Mouse (Mus musculus) embryo, embryonic 9.5 days (tissue): ENCODE measurements at regions not wholly inside any gene's neighbourhood (a gene's known extent, or its start where the extent isn't known, plus 50 kb on each side); places are given as distances from the start of the nearest gene placed in this dataset.

ENCODE experiments used
- DNase-seq: peaks from one replicate; pipeline ENCODE4 v3.0.0-alpha.2; 2017; ENCODE audit errors: extremely low spot score

GRCm38 (mm10) chr15:62345893-62346292 lies 1423.1 kb upstream of the A1bg start:
- no peak for DNase-seq

DNA sequence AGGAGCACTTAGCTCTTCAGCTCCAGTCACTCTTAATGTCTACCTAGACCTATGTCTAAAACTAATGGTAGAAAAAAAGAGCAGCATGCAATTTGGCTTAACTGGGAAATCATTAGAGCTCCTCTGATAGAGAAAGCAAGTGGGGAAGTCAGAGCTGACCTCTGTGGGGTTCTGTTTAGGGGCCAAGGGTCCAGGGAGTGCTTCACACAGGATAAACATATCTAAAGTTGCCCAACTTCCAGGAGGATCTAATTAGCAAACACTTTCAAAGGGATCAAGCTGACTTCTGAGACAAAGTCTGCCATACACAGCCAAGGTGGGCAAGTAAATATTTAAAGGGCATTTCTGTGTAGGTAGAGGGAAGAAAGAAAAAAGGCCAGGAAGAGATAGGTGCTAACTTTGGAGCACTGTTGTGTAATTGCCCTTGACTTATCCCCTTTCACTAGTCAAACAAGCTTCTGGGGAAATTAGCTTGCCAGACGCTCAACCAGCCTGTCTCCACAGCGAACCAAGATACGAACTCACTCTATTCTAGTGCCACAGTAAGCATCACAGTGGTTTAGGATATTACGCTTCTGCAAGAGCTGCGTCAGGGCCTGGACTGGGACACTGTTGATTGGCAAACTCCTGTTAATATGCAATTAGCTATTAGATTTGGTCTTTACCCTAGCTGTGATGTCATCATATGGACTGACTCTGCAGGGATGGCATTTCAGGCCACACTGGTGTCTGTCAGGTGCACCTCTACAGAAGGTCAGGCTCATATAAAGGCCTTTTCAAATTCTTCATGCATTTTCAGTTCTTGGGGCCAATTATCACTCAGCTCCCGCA lies 1413.9 kb upstream of the A1bg start:
- no peak for DNase-seq

DNA sequence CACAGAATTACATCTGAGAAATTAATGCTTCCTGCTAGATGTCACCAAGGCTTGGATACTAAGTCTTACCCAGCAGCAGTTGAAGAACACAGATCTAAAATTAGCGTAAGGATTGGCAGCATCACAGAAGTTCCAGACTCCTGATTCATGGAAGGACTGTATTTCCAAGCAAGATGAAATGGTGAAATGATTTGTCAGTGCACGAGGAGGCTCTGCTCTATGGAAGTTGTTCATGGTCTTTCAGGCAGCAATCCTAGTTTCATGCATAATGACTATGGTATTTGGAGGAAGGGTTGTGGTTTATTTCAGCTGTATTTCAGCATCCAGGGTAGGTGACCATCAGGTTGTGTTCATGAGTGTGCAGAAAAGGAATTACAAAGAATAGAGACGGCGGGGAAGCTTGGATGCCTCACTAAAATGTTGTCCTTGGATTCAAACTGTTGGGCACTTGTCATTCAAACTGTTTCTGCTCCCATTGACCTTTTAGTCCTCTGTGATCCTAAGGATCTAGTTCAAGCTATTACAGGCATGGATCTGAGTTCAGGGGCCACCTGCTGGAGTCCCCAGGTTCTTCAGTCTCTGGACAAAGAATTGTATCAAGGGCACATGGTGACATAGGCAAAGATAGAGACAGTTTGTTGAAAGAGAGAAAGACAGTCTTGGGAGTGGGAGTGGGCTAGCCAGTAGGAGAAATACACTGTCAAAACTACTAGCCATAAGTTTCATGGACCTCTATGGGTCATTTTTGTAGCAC lies 1411.6 kb upstream of the A1bg start:
- no peak for DNase-seq

DNA sequence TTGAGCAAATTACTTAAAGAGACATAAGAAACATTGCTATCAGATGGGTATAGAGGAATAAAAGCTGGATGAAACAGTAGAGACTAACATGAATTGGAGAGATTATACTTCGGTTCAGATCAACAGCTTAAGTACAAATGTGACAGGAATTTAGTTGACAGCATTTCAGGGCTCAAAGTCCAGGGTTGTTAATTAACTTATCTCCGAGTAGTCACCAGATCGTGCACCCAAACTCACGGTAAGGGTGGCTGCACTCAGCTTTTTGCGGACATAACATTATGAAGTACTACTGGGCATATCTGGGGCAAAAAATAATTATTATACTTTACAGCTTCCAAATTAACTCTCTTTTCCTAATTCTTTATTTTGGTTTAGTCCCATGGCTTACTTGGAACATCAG lies 1409.3 kb upstream of the A1bg start:
- no peak for DNase-seq

DNA sequence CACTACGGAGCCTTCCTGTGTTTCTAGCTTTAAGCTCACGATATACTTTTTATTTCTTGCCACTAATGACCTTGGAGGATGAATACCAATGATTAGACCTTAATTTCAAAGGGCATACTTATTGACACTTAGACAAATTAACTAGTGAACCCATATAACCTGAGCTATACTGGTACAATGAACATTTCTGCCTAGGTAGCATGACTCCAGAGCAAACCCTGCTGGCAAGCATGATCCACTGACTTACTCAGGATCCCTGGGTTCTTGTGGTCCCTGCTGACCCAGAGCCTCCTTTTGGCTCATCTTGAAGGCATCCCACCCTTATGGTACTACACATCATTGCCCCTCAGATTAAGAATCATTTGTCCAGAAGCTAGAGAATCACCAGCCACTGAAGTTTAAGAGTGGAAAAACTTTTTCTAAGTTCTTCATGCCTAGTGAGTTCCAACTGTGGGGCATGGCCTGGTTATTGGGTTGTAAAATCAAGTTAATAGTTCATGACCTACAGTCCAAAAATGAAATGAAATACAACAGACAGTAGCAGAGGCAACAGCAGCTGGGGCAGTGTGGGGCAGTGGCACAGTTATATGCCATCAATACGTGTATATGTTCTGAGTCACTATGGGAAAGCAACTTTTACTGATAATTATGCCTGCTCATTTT lies 1408.5 kb upstream of the A1bg start:
- DNase-seq = no peak

DNA sequence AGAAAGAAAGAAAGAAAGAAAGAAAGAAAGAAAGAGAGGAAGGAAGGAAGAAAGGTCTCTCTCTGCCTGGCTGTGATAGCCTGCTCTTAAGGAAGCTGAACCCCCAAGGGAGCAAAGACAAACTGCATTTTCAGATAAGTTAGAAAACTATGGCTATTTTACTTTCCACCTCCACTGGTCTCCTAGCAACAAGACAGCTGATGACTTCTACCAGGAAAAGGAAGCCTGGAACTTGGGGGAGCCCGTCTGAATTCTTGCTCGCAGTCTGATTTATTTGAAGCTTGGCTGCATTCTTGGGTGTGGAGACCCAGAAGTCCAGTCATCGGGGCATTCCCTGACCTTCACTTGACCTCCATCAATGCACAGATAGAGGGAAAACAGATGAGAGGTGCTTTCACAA lies 1406.1 kb upstream of the A1bg start:
- DNase-seq = peak; percentile 28

DNA sequence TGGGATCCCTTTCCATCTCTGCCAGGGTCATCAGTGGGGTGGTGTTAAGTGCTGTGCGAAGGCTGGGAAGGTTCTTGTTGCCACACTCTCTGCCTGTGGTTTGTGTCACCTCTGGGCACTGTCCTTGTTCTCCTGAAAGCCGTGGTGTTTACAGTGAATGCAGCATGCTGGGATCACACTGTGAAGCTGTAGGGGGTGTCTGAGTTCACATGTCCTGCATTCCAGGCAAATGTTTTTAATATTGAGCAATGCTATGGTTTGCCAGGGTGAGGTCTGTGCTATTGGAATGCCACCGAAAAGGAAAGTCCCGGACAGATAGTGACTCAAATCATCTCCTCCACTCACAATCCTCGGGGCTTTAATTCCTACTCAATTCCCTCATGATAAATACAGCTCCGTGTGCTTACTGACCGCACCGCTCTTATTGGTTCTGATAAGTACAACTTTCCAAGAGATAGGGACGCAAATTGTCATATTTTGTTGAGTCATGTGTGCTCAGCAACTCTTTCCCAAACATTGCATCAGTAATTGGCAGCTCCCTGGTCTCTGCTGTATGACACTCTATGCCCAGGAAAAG lies 1405.6 kb upstream of the A1bg start:
- DNase-seq = peak; percentile 14

GRCm38 (mm10) chr15:62327481-62327880 lies 1404.7 kb upstream of the A1bg start:
- peak; percentile 22 for DNase-seq

- DNase-seq = no peak
Observed at GRCm38 (mm10) chr15:62326524-62326923, 1403.7 kb upstream of the A1bg start.

- no peak for DNase-seq
Observed at GRCm38 (mm10) chr15:62325451-62326290, 1402.9 kb upstream of the A1bg start.

GRCm38 (mm10) chr15:62320966-62321365 lies 1398.2 kb upstream of the A1bg start:
- no peak for DNase-seq

- DNase-seq = no peak
Observed at GRCm38 (mm10) chr15:62314449-62314848, 1391.6 kb upstream of the A1bg start.

- DNase-seq = no peak
Observed at GRCm38 (mm10) chr15:62302233-62302632, 1379.4 kb upstream of the A1bg start.

DNA sequence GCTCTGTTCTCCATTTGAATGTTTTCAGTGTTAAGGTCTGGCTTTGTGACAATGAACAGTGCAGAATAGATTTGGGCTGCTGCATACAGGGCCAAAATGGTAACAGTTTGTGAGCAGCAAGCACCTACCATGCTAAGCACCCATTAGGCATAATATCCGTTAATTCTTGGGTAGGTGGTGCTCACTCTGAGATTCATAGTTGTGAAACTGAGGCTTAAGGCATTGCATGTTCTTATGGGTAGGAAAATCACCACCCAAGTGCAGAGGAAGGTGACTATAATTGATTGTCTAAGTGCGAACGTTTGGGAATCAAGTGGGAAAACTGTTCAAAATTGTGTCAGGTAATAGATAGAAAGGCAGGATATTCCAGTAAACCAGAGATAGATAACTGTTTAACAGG lies 1378.8 kb upstream of the A1bg start:
- no peak for DNase-seq

DNA sequence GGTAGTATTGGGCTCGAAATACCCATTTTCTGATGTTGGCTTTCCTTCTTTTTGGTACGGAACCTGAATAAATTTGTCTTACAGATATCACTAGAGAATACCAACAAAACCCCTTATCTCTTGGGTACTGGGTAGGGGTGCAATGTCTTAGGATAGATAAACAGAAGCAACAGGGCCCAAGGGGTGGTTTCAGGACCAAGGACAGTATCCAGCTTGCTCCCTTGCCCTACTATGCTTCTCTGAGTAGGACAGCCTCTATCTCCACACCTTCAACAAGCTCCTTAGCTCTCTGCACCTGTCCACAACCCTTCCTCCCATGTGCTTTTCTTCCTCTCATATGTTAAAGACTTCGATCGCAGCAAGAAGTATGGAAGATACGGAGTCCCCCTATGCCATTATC lies 1374.3 kb upstream of the A1bg start:
- DNase-seq = no peak

DNA sequence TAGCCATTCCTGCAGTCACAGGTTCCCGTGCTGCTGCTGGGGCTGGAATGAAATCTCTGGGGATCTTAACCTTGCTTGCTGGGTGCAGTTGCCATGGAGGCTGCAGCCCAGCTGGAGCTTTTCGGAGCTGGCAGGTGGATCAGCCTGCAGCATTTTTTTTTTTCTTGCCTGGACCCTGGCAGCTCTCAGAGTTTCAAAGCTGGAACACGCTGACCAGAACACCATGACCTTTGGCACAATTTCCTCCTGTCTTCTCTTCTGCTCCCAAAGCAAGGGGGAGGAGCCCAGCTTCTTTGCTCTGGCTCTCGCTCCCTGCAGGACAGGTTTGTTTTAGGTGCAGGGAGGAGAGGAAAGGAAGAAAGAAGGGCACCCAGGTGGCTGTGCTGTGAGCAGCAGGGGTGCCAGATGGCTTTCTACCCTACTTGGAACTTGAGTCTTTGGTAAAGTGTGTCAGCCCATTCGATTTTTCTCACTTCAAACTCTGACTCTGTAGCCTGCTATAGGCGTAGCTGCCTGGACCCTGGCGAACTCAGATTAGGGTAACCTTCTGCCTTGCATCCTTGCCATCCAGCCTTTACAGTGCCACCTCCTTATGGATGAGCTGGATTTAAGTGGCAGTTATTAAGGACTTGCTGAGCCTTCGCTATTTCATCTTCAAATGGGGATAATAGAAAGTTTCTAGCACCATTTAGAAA lies 1372.6 kb upstream of the A1bg start:
- no peak for DNase-seq

DNA sequence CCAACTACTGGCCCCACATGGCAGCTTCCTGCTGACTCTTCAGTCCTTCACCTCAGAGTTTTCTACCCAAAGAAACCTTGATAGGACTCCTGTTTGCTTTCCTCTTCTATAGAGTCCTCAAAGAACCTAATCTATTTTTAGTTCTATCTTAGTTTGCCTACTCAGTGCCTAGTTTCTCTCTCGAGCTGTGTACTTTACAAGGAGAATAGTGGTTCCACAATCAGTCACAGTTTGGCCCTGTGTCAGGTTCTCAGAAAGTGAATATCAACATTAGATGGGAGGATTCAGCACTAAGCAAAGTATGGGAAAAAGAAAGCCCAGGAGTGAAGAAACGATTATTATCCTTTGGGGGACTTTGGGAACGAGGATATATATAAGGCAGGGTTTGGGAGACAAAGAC lies 1372.0 kb upstream of the A1bg start:
- DNase-seq = no peak

- DNase-seq = no peak
Observed at GRCm38 (mm10) chr15:62292876-62293275, 1370.1 kb upstream of the A1bg start.

- no peak for DNase-seq
Observed at GRCm38 (mm10) chr15:62290687-62291086, 1367.9 kb upstream of the A1bg start.
